Mouse (Mus musculus) kidney, adult 2 months (tissue): Measurements from ENCODE around the gene Pou3f1.

ENCODE experiments used
- CTCF ChIP-seq: fragments of 200-500 bp; conservative IDR thresholded peaks from 2 replicates; pipeline ENCODE4 v1.5.1; 2011; ENCODE audit warnings: low read depth, mild to moderate bottlenecking, control low read depth, low read length, moderate library complexity, mixed read lengths; ENCODE audit not compliant: insufficient read depth, insufficient read length
- POLR2A ChIP-seq: fragments of 200-500 bp; IDR thresholded peaks from one replicate; pipeline ENCODE4 v1.6.1; 2011; ENCODE audit warnings: low read depth, low read length, control low read depth

GRCm38 (mm10) chr4:124683474-124683873 lies 26.9 kb downstream of the Pou3f1 start:
- TF ChIP-seq CTCF (no peak), POLR2A (no peak)
